Mouse (Mus musculus): ENCODE measurements around the gene Vmn1r177.
"Not testable (repeated sequence)": the region's sequence is repeated elsewhere in the genome, so short reads cannot be mapped to it uniquely, and the experiment has no call there.

Vmn1r177 gene

GRCm38 (mm10) chr7:23866349-23866748 is at the start of gene Vmn1r177:
Gene Vmn1r177 (minus strand): TSS chr7:23866449.
- not testable (repeated sequence) for DNase-seq (ENCODE audit: low read depth)

- DNase-seq (ENCODE audit: low read depth), result no peak
These were observed 25.5 kb upstream of the Vmn1r177 start, which contains the start of gene Vmn1r178 for GRCm38 (mm10) chr7:23891709-23892108. Gene Vmn1r178 (plus strand): TSS chr7:23892009.

- not testable (repeated sequence) for DNase-seq (ENCODE audit: low read depth)
These were observed 10.7 kb upstream of the Vmn1r177 start for GRCm38 (mm10) chr7:23876918-23877317.

- DNase-seq (ENCODE audit: low read depth), result not testable (repeated sequence)
These were observed 29.0 kb downstream of the Vmn1r177 start, which contains the start of gene Vmn1r176 for GRCm38 (mm10) chr7:23837272-23837671. Gene Vmn1r176 (minus strand): TSS chr7:23837372.
